Mouse (Mus musculus) thymus, postnatal 0 days (tissue): ENCODE measurements around the gene D430041D05Rik. TPM values are rescaled to one million over a fixed set of nuclear protein-coding genes. Genes with fewer than 3 reads are reported as not detected.
A peak's percentile ranks its signal among the peaks of the same experiment; 100 is the strongest.
"Not testable (repeated sequence)": the region's sequence is repeated elsewhere in the genome, so short reads cannot be mapped to it uniquely, and the experiment has no call there.

Source experiments
- DNase-seq: peaks from one replicate; pipeline ENCODE4 v3.0.0-alpha.2; 2015; ENCODE audit warnings: low spot score
- polyA plus RNA-seq: library from polyadenylated mRNA; unstranded; fragments of >200 nt; fragmentation: Nextera tagmentation; extraction: Ambion mirVana; gene quantifications from 2 replicates; pipeline ENCODE4 v1.2.1, GENCODE M21; 2015

Gene D430041D05Rik
- polyA plus RNA-seq, 1 experiment from 2014 or later: 1.1 TPM

- DNase-seq: peak; percentile 85
Measured at GRCm38 (mm10) chr2:104122505-104123378, 288.1 kb downstream of the D430041D05Rik start, which contains the start of gene A930018P22Rik. TSS of gene A930018P22Rik (plus strand) at chr2:104122769.

- no peak for DNase-seq
Measured at GRCm38 (mm10) chr2:104121681-104122504, 288.9 kb downstream of the D430041D05Rik start.

GRCm38 (mm10) chr2:104120312-104120711, 290.5 kb downstream of the D430041D05Rik start:
- no peak for DNase-seq

- no peak for DNase-seq
Measured at GRCm38 (mm10) chr2:104119097-104119496, 291.7 kb downstream of the D430041D05Rik start.

GRCm38 (mm10) chr2:104117173-104117572, 293.6 kb downstream of the D430041D05Rik start:
- DNase-seq: not testable (repeated sequence)

GRCm38 (mm10) chr2:104114898-104115297, 295.9 kb downstream of the D430041D05Rik start:
- no peak for DNase-seq

- not testable (repeated sequence) for DNase-seq
Measured at GRCm38 (mm10) chr2:104113563-104113962, 297.2 kb downstream of the D430041D05Rik start.

- not testable (repeated sequence) for DNase-seq
Measured at GRCm38 (mm10) chr2:104111170-104111797, 299.5 kb downstream of the D430041D05Rik start.

- DNase-seq: no peak
Measured at GRCm38 (mm10) chr2:104110031-104110430, 300.8 kb downstream of the D430041D05Rik start.

GRCm38 (mm10) chr2:104109528-104109927, 301.3 kb downstream of the D430041D05Rik start:
- no peak for DNase-seq

GRCm38 (mm10) chr2:104109021-104109420, 301.8 kb downstream of the D430041D05Rik start:
- not testable (repeated sequence) for DNase-seq

- DNase-seq: no peak
Measured at GRCm38 (mm10) chr2:104104800-104105199, 306.0 kb downstream of the D430041D05Rik start.

GRCm38 (mm10) chr2:104099946-104100345, 310.9 kb downstream of the D430041D05Rik start:
- DNase-seq: no peak

GRCm38 (mm10) chr2:104099231-104099585, 311.6 kb downstream of the D430041D05Rik start:
- DNase-seq: no peak

- no peak for DNase-seq
Measured at GRCm38 (mm10) chr2:104098529-104099230, 312.1 kb downstream of the D430041D05Rik start.

GRCm38 (mm10) chr2:104097396-104097795, 313.4 kb downstream of the D430041D05Rik start:
- DNase-seq: not testable (repeated sequence)

GRCm38 (mm10) chr2:104096796-104097195, 314.0 kb downstream of the D430041D05Rik start:
- DNase-seq: not testable (repeated sequence)

GRCm38 (mm10) chr2:104096256-104096655, 314.6 kb downstream of the D430041D05Rik start:
- no peak for DNase-seq

- peak; percentile 66 for DNase-seq
Measured at GRCm38 (mm10) chr2:104095741-104096213, 315.0 kb downstream of the D430041D05Rik start, which contains the start of gene Cd59a. TSS of gene Cd59a (plus strand) at chr2:104095801.

- no peak for DNase-seq
Measured at GRCm38 (mm10) chr2:104093305-104093704, 317.5 kb downstream of the D430041D05Rik start.
